Mouse (Mus musculus) liver, embryonic 11.5 days (tissue): ENCODE measurements at regions not wholly inside any gene's neighbourhood (a gene's known extent, or its start where the extent isn't known, plus 50 kb on each side); places are given as distances from the start of the nearest gene placed in this dataset.

Source experiments
- ATAC-seq: fragments of 200-750 bp; cut with Nextera tagmentation; replicated peaks from 2 replicates; pipeline ENCODE4 v1.8.0; 2017; ENCODE audit warnings: moderate number of reproducible peaks, mild to moderate bottlenecking, moderate TSS enrichment, moderate library complexity; ENCODE audit not compliant: low FRiP score
- DNase-seq: peaks from one replicate; pipeline ENCODE4 v3.0.0-alpha.2; 2017; ENCODE audit warnings: low spot score
- H3K27ac ChIP-seq: fragments of 300-500 bp; sonication (generic); 2 replicates; pipeline ENCODE4 v1.5.1; 2014; ENCODE audit warnings: mild to moderate bottlenecking, low read depth, low read length, control low read depth
- H3K27me3 ChIP-seq: fragments of 300-500 bp; sonication (generic); replicated peaks from 2 replicates; pipeline ENCODE4 v1.6.1; 2014; ENCODE audit warnings: low read length, mixed read lengths; ENCODE audit not compliant: control insufficient read depth, insufficient read depth
- H3K36me3 ChIP-seq: fragments of 300-500 bp; sonication (generic); 2 replicates; pipeline ENCODE4 v1.6.1; 2014; ENCODE audit warnings: mild to moderate bottlenecking, low read length, moderate library complexity, mixed read lengths; ENCODE audit not compliant: control insufficient read depth, insufficient read depth
- H3K4me1 ChIP-seq: fragments of 300-500 bp; sonication (generic); replicated peaks from 2 replicates; pipeline ENCODE4 v1.6.1; 2014; ENCODE audit warnings: low read length, mixed read lengths; ENCODE audit not compliant: control insufficient read depth, insufficient read depth
- H3K4me2 ChIP-seq: fragments of 300-500 bp; sonication (generic); 2 replicates; pipeline ENCODE4 v1.6.1; 2014; ENCODE audit warnings: mild to moderate bottlenecking, control low read depth, moderate library complexity
- H3K4me3 ChIP-seq: fragments of 300-500 bp; sonication (generic); 2 replicates; pipeline ENCODE4 v1.5.1; 2014; ENCODE audit warnings: low read depth, low read length, control low read depth
- H3K9ac ChIP-seq: fragments of 300-500 bp; sonication (generic); 2 replicates; pipeline ENCODE4 v1.6.1; 2014; ENCODE audit warnings: low read depth, low read length, control low read depth
- H3K9me3 ChIP-seq: fragments of 300-500 bp; sonication (generic); 2 replicates; pipeline ENCODE4 v1.6.1; 2016; ENCODE audit warnings: low read length, inconsistent platforms, mixed read lengths; ENCODE audit not compliant: control insufficient read depth
- WGBS: fragments of 180-500 bp; shearing (Covaris S2); extraction: QIAGEN DNeasy Blood & Tissue Kit; methylation state at CpG from one replicate; pipeline ENCODE4 v1.1.7; 2014; 5-methylcytosine and 5-hydroxymethylcytosine counted together

DNA sequence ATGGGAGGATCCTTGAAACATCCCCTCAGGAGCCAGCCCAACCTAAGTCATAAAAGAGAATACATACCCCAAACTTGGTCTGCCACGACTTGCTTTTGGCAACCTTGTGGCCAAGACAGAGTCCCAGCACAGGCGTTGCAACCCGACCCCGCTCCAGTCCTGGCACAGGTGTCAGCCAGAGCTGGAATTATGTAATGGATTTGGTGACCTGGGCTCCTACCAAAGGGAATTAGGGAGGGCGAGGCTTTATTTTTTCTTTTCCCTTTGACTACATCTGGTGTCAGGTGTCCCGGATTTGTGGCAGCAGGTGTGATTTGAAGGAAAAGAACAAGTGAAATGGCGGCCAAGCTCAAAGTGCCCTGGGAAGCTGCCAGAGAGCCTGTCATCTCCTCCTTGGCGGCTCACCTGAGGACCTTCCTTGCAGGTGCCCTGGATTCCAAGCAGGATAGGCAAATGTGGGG, 212.9 kb downstream of the Mef2c start:
- no peaks in the 10 kb centered on the region for H3K36me3 ChIP-seq
- no peak overlapping the region for H3K4me3 ChIP-seq
- WGBS, result 2% methylated on average over 8 of the region's 8 CpGs
- H3K27me3 ChIP-seq, result peaks cover 99% of the 10 kb centered on the region
- no peaks in the 10 kb centered on the region for H3K9me3 ChIP-seq
- no peak overlapping the region for H3K27ac ChIP-seq
- H3K4me2 ChIP-seq, result no peak overlapping the region
- H3K9ac ChIP-seq, result no peak overlapping the region
- no peaks in the 10 kb centered on the region for H3K4me1 ChIP-seq
- no peak for DNase-seq
- ATAC-seq, result no peak

DNA sequence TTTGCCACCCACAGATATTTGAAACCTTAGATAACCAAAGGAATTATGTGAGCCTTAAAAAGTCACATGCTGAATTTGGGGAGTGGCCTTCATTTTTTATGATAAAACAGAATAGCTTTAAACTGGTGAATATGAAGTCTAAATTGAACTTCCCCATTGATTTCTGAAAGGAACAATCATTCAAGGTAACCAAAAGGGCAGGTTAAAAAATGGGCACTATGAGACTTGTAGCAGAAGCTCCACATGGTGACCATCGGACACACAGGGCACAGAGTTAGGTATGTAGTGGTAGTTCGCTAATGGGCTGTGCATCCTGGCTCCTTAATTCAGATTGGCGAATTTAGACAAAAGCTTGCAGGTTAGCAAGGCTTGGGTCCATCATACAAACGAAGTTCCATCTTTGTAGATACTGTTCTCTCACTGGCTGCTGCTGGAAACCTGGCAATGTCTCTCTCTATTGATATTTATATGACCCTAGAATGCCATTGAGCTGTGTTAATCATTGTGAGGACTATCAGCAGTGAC, 213.9 kb downstream of the Mef2c start:
- Histone ChIP-seq H3K36me3 (no peaks in the 10 kb centered on the region), H3K4me2 (no peak overlapping the region), H3K27me3 (peaks cover 100% of the 10 kb centered on the region), H3K27ac (no peak overlapping the region), H3K4me1 (no peaks in the 10 kb centered on the region), H3K4me3 (no peak overlapping the region), H3K9me3 (no peaks in the 10 kb centered on the region), H3K9ac (no peak overlapping the region)
- WGBS, result 5% methylated on average over 4 of the region's 4 CpGs
- DNase-seq, result no peak
- ATAC-seq, result no peak

DNA sequence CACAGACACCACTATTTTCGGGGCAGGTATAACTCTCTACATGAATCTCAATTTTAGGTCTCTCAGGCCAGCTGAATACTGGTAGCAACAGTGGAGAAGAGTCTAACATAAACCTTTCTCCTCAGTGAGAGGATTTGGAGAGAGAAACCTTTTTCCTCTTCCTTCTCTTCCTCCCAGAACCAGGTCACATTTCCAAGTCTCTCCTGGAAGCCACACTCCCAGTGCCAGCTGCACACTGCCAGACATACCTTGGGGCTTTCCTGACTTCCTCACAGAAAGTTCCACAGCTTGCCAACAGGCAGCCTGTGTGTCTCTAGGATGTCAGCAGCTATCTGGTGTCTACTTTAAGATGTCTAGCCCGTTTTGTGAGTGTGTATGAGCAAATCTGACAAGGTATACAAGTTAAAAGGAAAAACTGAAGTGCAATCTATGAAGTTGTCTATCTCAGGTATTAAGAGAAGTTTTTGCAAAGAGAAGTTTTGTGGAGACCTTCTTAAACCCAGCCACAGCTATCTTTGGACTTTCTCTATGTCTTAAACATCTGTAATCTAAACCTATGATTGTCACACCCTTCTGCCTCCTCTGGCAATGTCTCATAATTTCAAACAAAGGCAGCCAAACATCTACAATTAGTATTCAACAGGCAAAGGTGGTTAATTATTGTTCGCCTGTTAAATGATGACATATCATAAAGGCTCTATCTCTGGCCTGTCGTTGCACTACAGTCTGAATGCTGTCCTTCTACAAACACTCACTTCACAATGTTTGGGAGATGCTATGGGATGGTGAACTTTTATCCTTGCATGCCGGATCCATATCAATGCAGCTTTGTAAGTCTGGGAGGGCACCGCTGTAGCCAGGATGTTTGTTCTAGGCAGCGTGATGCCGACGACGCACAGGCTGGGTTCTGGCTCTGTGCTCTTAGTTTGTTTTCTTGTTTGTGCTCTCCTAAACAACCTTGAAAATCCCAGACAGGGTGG, 214.9 kb downstream of the Mef2c start:
- Histone ChIP-seq H3K9ac (no peak overlapping the region), H3K4me1 (no peaks in the 10 kb centered on the region), H3K27ac (no peak overlapping the region), H3K4me2 (no peak overlapping the region), H3K4me3 (no peak overlapping the region), H3K36me3 (no peaks in the 10 kb centered on the region), H3K27me3 (peaks cover 100% of the 10 kb centered on the region), H3K9me3 (no peaks in the 10 kb centered on the region)
- ATAC-seq, result no peak
- 9% methylated on average over 10 of the region's 10 CpGs for WGBS
- DNase-seq, result no peak

DNA sequence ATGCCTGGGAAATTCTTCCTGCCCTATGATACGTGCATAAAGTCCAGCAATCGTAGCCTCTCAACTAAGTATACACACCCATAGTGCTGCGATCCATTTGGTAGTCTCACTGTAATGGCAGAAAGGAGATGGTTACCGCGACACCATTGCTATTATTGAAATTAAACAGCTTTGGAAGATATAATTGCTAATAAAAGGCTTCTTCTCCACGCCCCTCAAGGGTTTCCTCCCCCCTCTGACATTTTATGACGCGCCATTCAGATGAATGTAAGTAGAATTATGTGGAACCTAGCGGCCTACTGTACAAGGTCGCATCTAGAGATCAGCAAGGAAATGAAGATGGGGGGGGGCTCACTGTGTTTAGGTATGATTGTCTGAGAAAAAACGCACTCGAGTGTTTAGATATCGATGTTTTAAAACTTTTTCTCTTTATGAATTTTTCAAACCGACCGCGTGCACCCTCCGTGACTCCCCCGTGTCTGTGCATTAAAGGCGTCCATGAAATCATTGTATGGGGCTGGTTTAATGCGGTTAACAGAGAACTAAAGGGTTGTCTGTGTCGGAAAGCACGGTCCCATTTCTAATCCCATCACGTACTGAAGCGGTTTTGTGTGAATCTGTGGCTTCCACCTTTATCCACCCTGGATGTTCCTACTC, 215.9 kb downstream of the Mef2c start:
- WGBS, result 7% methylated on average over 24 of the region's 24 CpGs
- no peak overlapping the region for H3K4me2 ChIP-seq
- H3K4me1 ChIP-seq, result no peaks in the 10 kb centered on the region
- no peak overlapping the region for H3K9ac ChIP-seq
- ATAC-seq, result no peak
- H3K27me3 ChIP-seq, result peaks cover 99% of the 10 kb centered on the region
- H3K27ac ChIP-seq, result no peak overlapping the region
- no peak for DNase-seq
- no peak overlapping the region for H3K4me3 ChIP-seq
- H3K9me3 ChIP-seq, result no peaks in the 10 kb centered on the region
- H3K36me3 ChIP-seq, result no peaks in the 10 kb centered on the region

DNA sequence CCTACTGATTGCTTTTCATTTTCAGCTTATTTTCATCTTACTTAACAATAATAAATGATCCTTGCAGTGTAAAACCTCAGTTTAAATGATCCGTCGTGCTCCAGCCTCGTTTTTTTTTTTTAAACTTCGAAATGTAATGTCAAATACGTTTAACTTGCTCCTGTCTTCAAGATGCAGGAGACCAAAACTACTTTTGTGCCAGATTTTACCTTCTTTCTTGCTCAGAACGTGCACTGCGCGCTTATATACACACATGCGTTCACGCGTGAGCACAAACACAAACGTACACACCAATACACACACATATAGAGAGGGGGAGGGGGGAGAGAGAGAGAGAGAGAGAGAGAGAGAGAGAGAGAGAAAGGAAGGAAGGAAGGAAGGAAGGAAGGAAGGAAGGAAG, 216.5 kb downstream of the Mef2c start:
- Histone ChIP-seq H3K4me2 (no peak overlapping the region), H3K4me3 (no peak overlapping the region), H3K27me3 (peaks cover 99% of the 10 kb centered on the region), H3K27ac (no peak overlapping the region), H3K9me3 (no peaks in the 10 kb centered on the region), H3K9ac (no peak overlapping the region), H3K36me3 (no peaks in the 10 kb centered on the region), H3K4me1 (no peaks in the 10 kb centered on the region)
- DNase-seq (no peak), ATAC-seq (no peak)
- 3% methylated on average over 12 of the region's 12 CpGs for WGBS

DNA sequence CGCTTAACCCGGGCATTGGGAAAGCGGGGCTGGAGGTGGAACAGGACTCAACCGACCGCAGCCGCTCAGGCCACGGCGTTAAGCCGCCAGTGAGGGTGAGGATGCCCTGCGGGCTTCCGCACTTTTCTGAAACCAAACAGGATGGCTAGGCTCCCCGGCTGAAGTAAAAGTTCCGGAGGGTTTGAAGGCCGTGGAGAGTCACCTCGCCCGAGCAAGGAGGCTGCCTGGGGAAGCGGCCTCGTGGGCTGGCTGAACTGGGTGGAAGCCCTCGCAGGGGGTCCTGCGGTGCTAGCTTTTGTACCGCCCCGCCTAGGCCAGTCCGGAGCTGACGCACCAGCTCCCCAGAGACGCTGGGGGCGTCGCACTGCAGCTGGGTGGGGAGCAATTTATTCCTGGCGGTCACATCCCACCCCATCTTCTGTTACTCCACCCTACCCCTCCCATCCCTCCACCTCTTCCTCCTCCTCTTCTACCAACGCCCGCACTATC, 217.1 kb downstream of the Mef2c start:
- Histone ChIP-seq H3K27ac (no peak overlapping the region), H3K9me3 (no peaks in the 10 kb centered on the region), H3K4me2 (peak overlapping the region; percentile 22; the same call in 1 of the 2 replicates), H3K27me3 (peaks cover 99% of the 10 kb centered on the region), H3K4me1 (no peaks in the 10 kb centered on the region), H3K9ac (no peak overlapping the region), H3K4me3 (peak overlapping the region; percentile 15; the same call in 1 of the 2 replicates), H3K36me3 (no peaks in the 10 kb centered on the region)
- no peak for ATAC-seq
- DNase-seq, result no peak
- WGBS, result under 1% methylated on average over 30 of the region's 30 CpGs

DNA sequence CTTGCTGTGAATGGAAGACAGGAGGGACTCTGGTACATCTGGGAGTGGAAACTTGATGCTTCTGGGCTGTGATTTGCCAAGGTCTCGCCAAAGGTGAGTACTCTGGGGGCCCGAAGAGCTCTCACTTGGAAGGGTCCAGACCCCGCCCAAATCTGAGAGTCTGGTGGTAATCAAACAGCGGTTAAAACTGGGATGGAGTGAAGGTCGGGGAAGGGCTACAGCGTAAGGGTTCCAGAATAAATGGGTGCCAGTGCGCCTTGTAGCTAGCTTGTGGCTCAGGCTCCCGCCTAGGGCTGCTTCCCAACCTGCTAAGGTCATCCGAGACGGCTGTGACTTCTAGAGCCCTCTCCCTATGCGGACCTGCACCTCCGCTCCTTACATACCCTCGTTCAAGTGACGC, 217.7 kb downstream of the Mef2c start:
- no peaks in the 10 kb centered on the region for H3K9me3 ChIP-seq
- no peak overlapping the region for H3K4me3 ChIP-seq
- no peaks in the 10 kb centered on the region for H3K36me3 ChIP-seq
- DNase-seq, result no peak
- peaks cover 99% of the 10 kb centered on the region for H3K27me3 ChIP-seq
- H3K4me1 ChIP-seq, result no peaks in the 10 kb centered on the region
- WGBS, result 4% methylated on average over 14 of the region's 14 CpGs
- no peak overlapping the region for H3K9ac ChIP-seq
- no peak overlapping the region for H3K4me2 ChIP-seq
- ATAC-seq, result no peak
- H3K27ac ChIP-seq, result no peak overlapping the region

DNA sequence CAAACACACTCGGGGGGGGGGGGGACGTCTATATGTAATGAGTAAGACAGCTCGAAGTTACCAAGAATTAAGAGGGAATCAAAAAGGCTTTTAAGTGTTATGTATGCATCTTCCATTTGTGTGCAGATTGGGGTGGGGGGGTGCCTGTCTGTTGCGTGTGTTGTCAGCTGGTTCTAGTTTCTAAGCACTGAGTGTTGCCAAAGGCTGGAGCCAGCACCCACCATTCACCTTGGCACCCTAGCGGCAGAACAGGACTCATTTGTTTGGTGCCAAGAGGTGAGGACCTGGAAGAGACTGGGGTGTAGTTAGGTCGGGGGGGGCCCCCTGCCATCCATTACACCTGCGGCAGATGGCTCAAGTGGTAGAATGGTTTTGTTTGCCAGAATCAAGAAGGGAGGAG, 218.4 kb downstream of the Mef2c start:
- no peak overlapping the region for H3K4me3 ChIP-seq
- H3K4me2 ChIP-seq, result no peak overlapping the region
- peaks cover 99% of the 10 kb centered on the region for H3K27me3 ChIP-seq
- H3K27ac ChIP-seq, result no peak overlapping the region
- no peak for ATAC-seq
- no peaks in the 10 kb centered on the region for H3K9me3 ChIP-seq
- 7% methylated on average over 7 of the region's 7 CpGs for WGBS
- H3K36me3 ChIP-seq, result no peaks in the 10 kb centered on the region
- DNase-seq, result no peak
- no peak overlapping the region for H3K9ac ChIP-seq
- H3K4me1 ChIP-seq, result no peaks in the 10 kb centered on the region
